Mouse (Mus musculus) right cerebral cortex, postnatal 10 days (tissue): ENCODE data around the gene Aanat.
A peak's percentile ranks its signal among the peaks of the same experiment; 100 is the strongest.
"Not testable (repeated sequence)": the region's sequence is repeated elsewhere in the genome, so short reads cannot be mapped to it uniquely, and the experiment has no call there.

ENCODE experiments used
- DNase-seq, 2 experiments: peaks; one replicate each; pipeline ENCODE4 v3.0.0; 2021; ENCODE audit warnings: low spot score in 2 of 2

The Aanat gene

GRCm38 (mm10) chr11:116609965-116610630 lies 23.9 kb downstream of the Aanat start:
- no peak for DNase-seq

DNA sequence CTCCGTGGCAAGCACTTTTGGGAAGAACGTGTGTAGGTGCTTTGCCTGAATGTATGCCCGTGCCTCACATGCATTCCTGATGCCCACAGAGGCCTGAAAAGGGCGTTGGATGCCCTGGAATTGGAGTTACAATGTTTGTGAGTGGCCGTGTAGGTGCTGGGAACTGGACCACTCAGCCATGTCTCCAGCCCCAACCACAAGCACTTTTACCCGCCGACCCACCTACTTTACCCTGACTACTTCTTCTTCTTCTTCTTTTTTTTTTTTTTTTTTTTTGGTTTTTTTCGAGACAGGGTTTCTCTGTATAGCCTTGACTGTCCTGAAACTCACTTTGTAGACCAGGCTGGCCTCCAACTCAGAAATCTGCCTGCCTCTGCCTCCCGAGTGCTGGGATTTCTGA lies 24.9 kb downstream of the Aanat start:
- not testable (repeated sequence) for DNase-seq

DNA sequence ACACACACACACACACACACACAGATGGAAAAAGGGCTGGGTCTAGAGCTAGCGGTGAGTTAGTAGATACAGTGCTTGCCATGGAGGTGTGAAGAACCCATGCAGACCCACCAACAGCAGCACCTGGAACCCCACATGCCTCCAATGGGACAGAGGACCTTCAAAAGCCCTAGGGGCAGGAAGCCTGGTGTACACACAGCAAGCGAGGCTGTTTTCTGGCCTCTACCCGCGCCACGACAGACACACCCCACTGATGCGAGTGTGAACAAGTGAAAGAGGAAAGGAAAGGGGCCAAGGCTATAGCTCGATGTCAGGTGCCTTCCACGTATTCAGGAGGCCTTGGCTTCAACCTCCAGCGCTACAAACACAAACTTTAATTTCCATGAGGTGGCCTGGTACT lies 25.7 kb downstream of the Aanat start:
- no peak for DNase-seq

DNA sequence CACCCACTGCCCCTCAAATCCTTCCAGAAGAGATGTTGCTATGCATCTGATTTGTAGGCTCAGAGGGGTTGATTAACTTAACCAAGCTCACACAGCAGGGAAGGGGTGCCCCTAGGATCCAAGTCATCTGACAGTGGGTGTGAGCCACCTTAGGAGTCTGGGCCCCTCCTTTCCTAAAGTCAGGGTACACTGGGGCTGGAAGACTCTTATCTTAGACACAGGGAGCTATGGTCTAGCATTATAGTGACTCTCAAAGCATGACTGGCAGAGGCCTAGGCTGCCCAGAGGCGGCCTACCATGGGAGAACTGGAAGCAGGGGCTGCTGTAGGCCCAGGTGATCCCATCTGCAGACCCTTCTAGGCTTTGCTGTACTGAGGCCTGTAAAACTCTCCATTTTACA lies 26.3 kb downstream of the Aanat start:
- DNase-seq, result no peak

- no peak for DNase-seq
These were observed 27.0 kb downstream of the Aanat start for GRCm38 (mm10) chr11:116613234-116613633.

GRCm38 (mm10) chr11:116615735-116616437 lies 29.7 kb downstream of the Aanat start:
- no peak for DNase-seq

DNA sequence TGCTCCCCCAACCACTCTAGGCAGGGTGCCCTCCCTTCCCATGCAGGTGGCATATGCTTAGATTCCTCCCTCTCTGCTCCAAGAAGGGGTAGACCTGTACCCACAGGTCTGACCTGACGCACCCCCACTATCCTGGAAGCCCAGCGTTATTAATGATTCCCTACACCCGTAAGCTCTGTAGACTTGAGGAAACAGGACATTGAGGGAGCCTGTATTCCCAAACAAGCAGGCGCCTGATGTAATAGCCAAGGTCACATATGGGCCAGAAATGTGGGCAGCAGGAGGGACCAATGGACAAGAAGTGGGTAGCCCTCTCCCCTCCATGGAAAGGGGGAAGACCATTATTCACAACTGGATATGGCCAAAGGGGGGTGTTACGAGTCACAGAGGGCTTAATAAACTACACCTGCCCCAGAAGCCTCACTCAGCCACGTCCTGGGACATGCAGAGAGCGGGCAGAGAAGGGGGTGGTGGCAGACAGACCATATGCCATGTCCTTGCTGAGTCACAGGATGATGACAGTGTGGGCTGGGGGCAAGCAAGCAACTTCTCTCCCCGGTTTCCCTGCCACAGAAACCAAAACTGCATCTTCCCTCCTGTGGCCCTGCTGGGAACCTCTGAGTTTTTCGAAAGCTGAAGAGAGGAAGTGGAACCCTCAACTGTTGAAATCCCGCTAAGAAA lies 30.3 kb downstream of the Aanat start:
- DNase-seq, result no peak

GRCm38 (mm10) chr11:116617641-116618040 lies 31.4 kb downstream of the Aanat start:
- no peak for DNase-seq

DNA sequence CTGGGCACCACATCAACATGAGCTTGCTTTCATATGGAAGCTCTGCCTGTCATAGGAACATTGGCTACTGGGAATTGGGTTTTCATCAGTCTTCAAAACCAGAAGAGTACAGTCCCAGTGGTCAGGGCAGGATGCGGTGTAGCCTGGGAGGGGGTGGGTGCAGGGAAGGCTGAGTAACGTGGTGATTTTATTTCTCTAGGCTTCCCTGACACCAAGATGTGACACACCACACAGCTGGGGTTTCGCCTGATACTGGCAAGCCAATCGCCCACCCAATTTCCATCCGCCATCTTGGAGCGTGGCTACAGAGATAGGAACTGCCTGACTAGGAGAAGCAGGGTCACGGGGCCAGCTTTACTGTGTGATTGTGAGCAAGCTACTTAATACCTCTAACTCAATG lies 32.4 kb downstream of the Aanat start:
- no peak for DNase-seq

- no peak for DNase-seq
These were observed 32.9 kb downstream of the Aanat start for GRCm38 (mm10) chr11:116619156-116619555.

DNA sequence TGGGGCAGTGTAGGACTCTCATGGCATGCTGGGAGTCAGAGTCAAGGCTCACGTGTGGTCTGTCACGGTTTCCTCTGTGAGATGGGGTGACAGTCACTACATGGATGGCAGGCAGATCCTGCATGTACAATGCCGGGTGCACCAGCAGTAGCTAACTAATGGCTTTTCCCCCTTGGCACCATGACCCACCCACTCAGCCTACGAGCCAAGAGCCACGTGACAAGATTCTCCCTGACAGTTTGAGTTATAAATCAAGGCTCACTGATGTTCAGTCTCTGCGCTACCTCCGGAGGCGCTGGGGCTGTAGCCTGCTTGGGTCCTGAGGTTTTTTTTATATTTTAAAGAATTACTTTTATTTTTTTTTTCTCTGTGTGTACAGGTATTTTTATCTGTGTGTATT lies 33.3 kb downstream of the Aanat start:
- DNase-seq, result no peak

DNA sequence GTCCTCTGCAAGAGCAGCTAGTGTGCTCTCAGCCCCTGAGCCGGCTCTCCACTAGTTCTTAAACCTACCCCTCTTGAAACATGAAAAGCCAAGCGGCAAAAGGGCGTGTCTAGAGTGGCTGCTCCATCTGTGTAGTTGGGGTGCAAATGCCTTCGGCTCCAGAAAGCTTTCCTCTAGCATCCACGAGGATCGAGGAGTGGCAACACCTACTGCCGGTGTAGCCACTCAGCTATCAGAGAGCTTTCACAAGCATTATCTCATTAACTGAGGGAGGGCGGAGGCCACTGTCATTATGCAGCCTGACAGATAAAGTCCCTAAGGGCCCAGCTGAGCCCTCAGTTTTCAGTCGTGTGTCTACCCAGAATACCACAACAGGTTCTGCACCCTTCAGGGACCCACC lies 33.8 kb downstream of the Aanat start:
- DNase-seq, result no peak

DNA sequence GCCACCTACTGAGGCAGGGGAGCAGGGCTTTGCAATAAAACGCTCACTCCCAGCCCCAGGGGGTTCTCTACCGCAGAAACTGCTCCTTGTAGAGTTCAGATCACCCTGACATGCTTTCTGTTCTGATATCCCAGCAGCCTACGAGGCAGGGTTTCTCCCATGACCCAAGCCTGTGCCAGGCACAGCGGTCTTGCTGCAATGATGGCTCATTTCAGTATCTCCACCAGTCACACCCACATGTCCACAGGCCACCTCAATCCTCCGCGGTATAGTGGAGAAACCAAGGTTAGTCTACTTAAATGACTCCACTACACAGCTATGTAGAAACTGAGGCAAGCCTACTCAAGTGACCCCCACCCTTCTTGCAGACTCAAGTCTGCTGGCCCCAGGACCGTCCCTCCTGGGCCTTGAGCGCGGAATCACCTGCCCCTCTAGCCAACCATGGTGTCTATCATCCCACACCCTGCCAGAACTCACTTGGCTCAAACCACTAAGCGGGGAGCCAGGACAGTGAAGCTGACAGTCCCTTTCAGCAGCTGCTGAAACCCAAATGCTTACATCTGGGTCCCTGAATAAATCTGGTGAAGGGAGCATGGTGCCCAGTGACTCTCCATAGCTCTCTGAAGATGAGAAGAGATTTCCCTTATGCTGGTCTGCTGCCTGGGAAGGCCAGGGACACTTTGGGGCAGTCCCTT lies 34.5 kb downstream of the Aanat start:
- no peak for DNase-seq

DNA sequence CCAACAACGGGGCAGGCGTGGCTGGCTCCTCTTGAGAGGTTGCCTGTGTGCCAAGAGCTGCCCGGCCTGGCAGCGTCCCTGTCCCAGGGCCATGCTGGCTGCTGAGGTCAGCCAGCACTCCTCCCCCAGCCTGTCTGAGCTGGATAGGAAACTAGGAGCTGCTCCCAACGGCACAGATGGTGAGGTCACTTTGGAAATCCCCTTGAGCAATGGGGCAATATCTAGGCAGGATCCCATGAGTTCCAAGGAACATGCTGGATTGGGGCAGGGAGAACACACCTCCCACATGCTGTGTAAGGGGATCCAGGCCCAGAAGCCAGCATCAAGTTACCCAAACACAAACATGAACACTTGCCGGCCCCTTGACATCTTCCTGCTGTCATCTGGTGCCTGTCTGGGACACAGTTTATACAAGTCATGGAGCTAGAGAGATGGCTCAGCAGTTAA lies 35.0 kb downstream of the Aanat start:
- DNase-seq, result peak; percentile 64

- DNase-seq, result no peak
These were observed 37.3 kb downstream of the Aanat start for GRCm38 (mm10) chr11:116623281-116624124.

DNA sequence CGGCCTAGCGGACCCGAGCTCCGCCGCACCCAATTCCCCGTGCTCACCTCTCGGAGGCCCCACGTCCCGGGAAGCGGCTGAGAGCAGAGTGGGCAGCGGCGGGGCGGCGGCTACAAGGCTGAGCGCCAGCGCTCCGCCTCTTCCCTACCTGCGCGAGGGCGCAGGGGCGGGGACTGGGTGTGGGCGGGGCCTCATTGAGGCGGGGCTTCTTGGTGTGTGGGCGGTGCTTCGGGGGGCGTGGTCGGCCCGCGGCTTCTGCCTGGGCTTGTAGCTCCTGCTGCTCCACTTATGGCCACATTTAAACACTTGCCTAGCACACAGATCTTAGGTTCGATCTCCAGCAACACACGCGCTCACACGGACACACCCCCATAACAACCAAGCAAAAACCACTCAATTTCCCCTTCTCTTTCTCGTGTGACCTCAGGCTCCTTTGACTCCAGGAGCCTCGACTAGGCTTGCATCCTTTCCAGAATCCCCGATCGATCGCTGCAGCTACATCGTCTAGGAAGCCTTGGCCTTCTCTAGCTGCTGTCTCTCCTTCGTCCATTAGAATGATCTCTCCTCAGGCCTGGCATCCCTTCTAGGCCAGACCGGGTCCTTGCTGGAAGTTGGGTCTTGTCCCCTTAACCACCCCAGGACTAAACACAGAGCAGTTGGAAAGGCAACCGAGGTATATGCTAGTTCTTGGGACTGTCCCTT lies 38.0 kb downstream of the Aanat start:
- peak in 1 of 2 experiments; percentile 47 for DNase-seq

DNA sequence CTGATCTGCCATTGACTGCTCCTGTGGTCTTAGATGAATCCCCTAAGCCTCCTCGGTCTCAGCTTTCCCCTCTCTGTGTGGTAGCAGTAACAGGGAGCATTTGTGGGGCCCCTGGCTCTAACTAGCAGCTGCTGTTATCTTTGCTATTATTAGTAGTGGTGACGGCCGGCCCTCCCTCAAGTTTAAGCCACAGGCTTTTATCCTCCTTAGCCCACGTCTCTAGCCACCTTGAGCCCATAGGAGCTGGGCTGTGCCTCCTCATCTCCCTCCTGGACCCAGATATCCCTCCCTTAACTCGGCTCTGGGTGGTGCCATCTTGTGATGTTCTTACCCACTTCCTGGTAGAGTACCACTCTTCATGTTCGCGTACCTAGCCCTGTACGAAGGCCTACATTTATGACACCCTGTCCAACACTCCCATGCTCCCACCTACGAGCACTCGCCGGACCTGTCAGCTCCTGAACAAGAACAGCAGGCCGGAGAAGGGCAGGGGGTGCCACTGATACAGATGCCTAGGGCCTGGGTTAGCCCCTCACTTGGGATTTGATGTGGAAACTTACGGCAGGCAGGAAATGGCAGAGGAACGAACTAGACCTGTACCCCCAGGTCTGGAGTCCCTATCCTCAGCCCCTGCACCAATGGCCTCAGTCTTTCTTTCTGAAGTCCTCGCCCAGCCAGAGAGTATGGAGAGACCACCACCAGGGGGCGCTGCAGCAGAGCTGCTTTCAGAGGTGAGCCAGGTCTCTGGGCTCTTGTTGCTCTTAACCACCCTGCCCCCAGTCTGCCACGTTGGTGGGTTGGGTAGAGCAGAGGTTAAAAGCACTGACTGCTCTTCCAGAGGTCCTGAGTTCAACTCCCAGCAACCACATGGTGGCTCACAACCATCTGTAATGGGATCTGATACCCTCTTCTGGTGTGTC lies 39.1 kb downstream of the Aanat start:
- peak in 1 of 2 experiments; percentile 49 for DNase-seq

DNA sequence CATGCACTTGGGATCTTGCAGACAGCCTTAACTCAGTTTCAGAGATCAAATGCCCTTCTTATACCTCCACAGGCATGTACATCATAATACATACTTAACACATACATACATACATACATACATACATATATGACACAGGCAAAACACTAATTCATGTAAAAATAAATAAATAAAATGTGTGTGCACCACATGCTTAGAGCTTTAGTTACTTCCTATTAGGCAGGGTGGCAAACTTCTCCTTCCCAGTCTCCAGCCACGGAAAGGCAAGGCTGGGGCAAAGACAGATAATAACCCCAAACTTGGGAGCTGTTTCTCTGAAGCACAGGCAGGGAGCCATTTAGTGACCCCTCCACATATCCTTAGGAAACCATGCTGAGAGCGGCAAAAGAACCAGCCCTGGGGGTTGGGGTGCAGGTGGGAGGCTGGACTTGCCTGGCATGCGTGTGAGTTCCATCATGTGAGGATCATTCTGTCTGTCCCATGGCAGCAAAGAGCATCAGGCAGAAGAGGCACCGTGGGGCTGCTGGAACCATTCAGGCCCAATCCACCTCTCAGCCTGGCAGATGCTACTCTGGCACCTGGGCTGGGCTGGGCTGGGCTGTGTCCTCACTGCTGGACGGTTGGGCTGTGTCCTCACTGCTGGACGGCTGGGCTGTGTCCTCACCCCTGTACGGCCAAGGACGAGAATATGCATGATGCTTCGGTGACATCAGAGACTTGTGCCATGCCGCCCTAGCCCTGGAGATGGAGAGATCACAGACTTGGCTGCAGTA lies 40.3 kb downstream of the Aanat start, which contains the start of gene Rhbdf2:
TSS of gene Rhbdf2 (minus strand) at position 721 of the 773 bp plus-strand sequence.
- no peak for DNase-seq
